Mouse (Mus musculus) lung, postnatal 0 days (tissue): ENCODE measurements around the gene Man1c1.

Experiments
- CTCF ChIP-seq: IDR thresholded peaks from 2 replicates; pipeline ENCODE4 v1.5.1; 2016; ENCODE audit warnings: antibody characterized with exemption, mild to moderate bottlenecking
- EP300 ChIP-seq: IDR thresholded peaks from 2 replicates; pipeline ENCODE4 v1.6.1; 2016; ENCODE audit warnings: antibody characterized with exemption, mild to moderate bottlenecking, control low read depth

DNA sequence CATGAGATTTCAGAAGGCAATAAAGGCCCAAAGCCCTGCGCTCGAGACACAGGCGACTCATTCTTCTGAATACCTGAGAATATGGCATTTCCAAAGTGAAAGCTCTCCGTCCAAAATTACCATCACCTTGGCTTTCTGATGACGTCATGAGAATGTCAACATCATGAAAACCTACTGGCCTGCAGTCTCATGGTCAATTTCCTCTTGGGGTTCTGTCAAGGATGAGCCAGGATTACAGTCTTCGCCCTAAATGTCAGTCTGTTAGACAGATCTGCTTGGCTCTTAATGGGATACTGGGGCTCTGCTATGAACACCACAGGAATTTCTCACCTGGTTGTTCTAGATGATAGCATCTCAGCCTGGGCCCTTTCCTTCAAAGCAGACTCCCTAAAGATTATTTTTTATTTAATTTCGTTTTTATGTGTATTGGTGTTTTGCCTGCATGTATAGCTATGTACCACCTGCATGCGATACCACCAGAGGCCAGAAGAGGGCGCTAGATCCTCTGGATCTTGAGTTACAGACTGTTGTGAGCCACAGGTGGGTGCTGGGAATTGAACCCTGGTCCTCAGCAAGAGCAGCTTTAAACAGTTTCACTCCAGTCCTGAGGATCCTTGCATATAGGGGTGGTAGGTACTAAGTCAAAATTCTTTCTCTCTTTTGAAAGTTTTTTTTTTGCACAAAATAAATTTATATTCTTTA lies 19.3 kb downstream of the Man1c1 start:
- peak; percentile 54 for TF ChIP-seq CTCF
- TF ChIP-seq EP300: no peak
